Mouse (Mus musculus) small intestine, adult 2 months (tissue): Measurements from ENCODE around the gene Sc5d.

Source experiments
- CTCF ChIP-seq: fragments of 200-500 bp; IDR thresholded peaks from 2 replicates; pipeline ENCODE4 v1.5.1; 2012; ENCODE audit warnings: low read depth, mild to moderate bottlenecking, control low read depth, inconsistent platforms, low read length, moderate library complexity, mixed read lengths; ENCODE audit not compliant: insufficient replicate concordance, insufficient read length; ENCODE audit errors: extremely low read depth
- POLR2A ChIP-seq: fragments of 200-500 bp; IDR thresholded peaks from 2 replicates; pipeline ENCODE4 v1.6.1; 2012; ENCODE audit warnings: low read depth, mild to moderate bottlenecking, control low read depth, inconsistent platforms, low read length, moderate library complexity

DNA sequence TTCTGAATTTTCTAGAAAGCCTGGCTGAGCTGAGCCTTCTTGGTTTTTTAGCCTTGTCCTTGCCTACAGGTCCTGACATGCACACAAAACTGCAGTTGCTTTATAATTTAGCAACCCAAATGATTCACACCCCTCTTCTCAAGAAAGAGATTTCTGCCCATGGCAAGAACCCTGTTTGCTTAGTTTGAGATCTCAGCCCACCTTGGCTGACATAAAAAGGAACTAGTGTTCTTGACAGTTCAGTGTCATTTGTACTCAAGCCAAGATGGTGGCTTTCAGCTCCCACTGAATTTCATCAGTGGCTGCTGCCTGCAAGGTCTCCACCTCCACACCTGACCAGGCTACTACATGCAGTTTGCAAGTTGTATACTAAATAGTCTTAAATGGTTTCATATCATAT lies 13.1 kb upstream of the Sc5d start:
- TF ChIP-seq CTCF (no peak), POLR2A (no peak)
